Mouse (Mus musculus) hindbrain, embryonic 15.5 days (tissue): ENCODE data around the gene Pacrg. TPM values are rescaled to one million over a fixed set of nuclear protein-coding genes. Genes with fewer than 3 reads are reported as not detected.

Experiments used
- ATAC-seq: fragments of 200-750 bp; cut with Nextera tagmentation; 2 replicates; pipeline ENCODE4 v1.8.0; 2017; ENCODE audit warnings: low read depth, moderate number of reproducible peaks, moderate TSS enrichment; ENCODE audit not compliant: low FRiP score
- H3K27ac ChIP-seq: fragments of 300-500 bp; sonication (generic); replicated peaks from 2 replicates; pipeline ENCODE4 v1.5.1; 2015; ENCODE audit warnings: mild to moderate bottlenecking, inconsistent platforms
- H3K27me3 ChIP-seq: fragments of 300-500 bp; sonication (generic); 2 replicates; pipeline ENCODE4 v1.6.1; 2015; ENCODE audit warnings: control low read depth, inconsistent platforms
- H3K36me3 ChIP-seq: fragments of 300-500 bp; sonication (generic); 2 replicates; pipeline ENCODE4 v1.6.1; 2015; ENCODE audit warnings: control low read depth, inconsistent platforms
- H3K4me1 ChIP-seq: fragments of 300-500 bp; sonication (generic); replicated peaks from 2 replicates; pipeline ENCODE4 v1.6.1; 2015; ENCODE audit warnings: control low read depth, inconsistent platforms
- H3K4me2 ChIP-seq: fragments of 300-500 bp; sonication (generic); 2 replicates; pipeline ENCODE4 v1.6.1; 2015; ENCODE audit warnings: moderate library complexity, mild to moderate bottlenecking, inconsistent platforms
- H3K4me3 ChIP-seq: fragments of 300-500 bp; sonication (generic); 2 replicates; pipeline ENCODE4 v1.5.1; 2015; ENCODE audit warnings: mild to moderate bottlenecking, inconsistent platforms
- H3K9ac ChIP-seq: fragments of 300-500 bp; sonication (generic); 2 replicates; pipeline ENCODE4 v1.6.1; 2015; ENCODE audit warnings: inconsistent platforms
- H3K9me3 ChIP-seq: fragments of 300-500 bp; sonication (generic); 2 replicates; pipeline ENCODE4 v1.6.1; 2016; ENCODE audit warnings: control low read depth, inconsistent platforms
- WGBS: fragments of 180-500 bp; shearing (Covaris S2); methylation state at CpG from one replicate; pipeline ENCODE4 v1.1.7; 2015; 5-methylcytosine and 5-hydroxymethylcytosine counted together
- polyA plus RNA-seq: library from polyadenylated mRNA; unstranded; fragments of >200 nt; fragmentation: Nextera tagmentation; extraction: Ambion mirVana; gene quantifications from 2 replicates; pipeline ENCODE4 v1.2.1, GENCODE M21; 2015

The Pacrg gene
- polyA plus RNA-seq, 1 experiment from 2014 or later, result 17.9 TPM

DNA sequence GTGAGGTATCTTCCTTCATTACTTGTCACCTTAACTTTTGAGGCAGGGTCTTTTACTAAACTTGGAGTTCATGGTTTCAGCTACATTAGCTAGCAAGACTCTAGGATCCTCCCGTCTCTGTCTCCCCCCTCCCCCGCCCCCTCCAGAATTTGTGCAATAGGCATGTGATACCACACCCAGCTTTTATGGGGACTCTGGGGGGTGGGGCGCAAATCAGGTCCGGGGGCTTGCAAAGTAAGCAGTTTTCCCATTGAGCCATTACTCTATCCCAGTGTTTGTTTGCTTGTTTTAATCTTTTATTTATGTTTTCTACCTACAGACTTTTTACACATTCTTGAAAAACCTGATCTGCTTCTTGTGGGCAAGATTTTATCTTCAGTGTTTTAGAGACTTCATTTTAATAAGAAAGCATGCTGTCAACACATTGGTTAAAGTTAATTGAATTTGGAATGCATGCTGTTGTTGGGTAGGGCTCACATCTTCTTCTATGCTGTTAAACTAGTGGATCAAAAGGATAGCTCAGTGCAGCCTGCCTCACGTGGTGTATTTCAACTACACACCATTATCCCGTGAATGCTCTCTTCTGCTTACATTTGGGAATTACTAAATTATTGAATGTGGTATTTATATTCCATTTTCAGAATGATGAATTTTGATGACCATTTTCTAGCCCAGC is 408.1 kb downstream of the Pacrg start:
- no peaks in the 10 kb centered on the region for H3K36me3 ChIP-seq
- no peak overlapping the region for H3K4me3 ChIP-seq
- no peaks in the 10 kb centered on the region for H3K27me3 ChIP-seq
- H3K27ac ChIP-seq, result no peak overlapping the region
- WGBS, result 70% methylated on average over 6 of the region's 6 CpGs
- H3K4me1 ChIP-seq, result no peaks in the 10 kb centered on the region
- no peaks in the 10 kb centered on the region for H3K9me3 ChIP-seq
- H3K9ac ChIP-seq, result no peak overlapping the region
- ATAC-seq, result no peak
- no peak overlapping the region for H3K4me2 ChIP-seq

DNA sequence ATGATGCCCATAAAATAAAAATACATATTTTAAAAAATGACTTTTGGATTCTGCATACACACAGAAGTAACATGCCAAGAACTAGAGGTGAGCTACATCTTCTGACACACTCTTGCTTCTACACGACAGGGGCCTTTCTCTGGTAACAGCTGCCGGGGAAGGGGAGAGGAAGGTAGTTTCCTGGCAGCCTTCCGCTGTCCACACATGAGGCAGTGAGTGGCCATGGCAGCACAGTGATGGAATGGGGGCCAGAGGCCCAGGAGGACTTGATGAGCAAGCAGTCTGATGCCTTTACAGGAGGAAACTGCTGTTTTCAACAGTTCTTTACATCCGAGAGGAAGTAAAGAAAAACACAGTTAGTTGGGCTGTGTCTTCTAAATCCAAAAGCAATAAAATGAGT is 409.3 kb downstream of the Pacrg start:
- 80% methylated on average over 4 of the region's 4 CpGs for WGBS
- Histone ChIP-seq H3K4me1 (no peaks in the 10 kb centered on the region), H3K9ac (no peak overlapping the region), H3K9me3 (no peaks in the 10 kb centered on the region), H3K36me3 (no peaks in the 10 kb centered on the region), H3K27me3 (no peaks in the 10 kb centered on the region), H3K27ac (no peak overlapping the region), H3K4me2 (no peak overlapping the region), H3K4me3 (no peak overlapping the region)
- ATAC-seq, result no peak

DNA sequence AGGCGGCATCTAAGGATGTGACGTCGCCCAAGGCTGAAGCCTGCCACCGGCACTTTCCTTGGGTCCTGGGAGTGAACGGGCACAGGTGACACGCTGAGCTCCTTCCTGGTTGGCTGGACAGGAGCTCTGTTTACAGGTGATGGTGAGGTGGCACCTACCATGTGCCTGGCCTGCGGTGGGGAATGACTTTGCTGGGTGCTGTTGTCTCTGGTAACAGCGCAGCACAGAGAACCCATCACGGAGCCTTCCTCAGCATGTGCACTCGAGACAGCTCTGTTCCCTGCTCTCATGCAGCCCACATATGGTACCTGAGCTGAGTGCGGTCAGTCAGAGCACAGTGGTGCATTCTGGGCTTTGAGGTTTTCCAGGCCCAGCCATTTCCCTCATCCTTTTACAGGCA is 410.7 kb downstream of the Pacrg start:
- H3K9me3 ChIP-seq, result no peaks in the 10 kb centered on the region
- no peaks in the 10 kb centered on the region for H3K36me3 ChIP-seq
- no peak overlapping the region for H3K27ac ChIP-seq
- H3K4me2 ChIP-seq, result no peak overlapping the region
- H3K4me1 ChIP-seq, result no peaks in the 10 kb centered on the region
- 88% methylated on average over 11 of the region's 11 CpGs for WGBS
- ATAC-seq, result no peak
- no peaks in the 10 kb centered on the region for H3K27me3 ChIP-seq
- H3K9ac ChIP-seq, result no peak overlapping the region
- no peak overlapping the region for H3K4me3 ChIP-seq

DNA sequence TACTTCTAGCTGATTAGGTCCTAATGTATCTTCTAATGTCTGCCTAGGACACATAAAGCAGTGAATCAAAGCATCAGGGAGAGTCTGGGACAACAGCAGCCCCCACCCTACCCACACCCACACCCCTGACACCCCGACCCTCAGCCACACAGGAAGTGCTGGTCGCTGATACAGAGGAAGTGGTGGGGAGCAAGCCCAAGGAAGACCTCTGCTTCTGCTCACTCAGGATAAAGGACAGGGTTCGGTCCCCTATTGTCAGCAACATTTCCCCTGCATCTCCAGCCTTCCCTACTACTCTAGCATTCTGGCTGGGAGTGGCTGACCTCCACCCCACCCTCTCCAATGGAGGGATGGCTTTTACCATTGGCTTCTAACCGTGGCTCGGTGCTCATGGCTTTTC is 414.8 kb downstream of the Pacrg start:
- Histone ChIP-seq H3K27me3 (no peaks in the 10 kb centered on the region), H3K9ac (no peak overlapping the region), H3K4me3 (no peak overlapping the region), H3K4me2 (no peak overlapping the region), H3K9me3 (no peaks in the 10 kb centered on the region), H3K27ac (no peak overlapping the region), H3K4me1 (no peaks in the 10 kb centered on the region), H3K36me3 (no peaks in the 10 kb centered on the region)
- 81% methylated on average over 5 of the region's 5 CpGs for WGBS
- no peak for ATAC-seq

DNA sequence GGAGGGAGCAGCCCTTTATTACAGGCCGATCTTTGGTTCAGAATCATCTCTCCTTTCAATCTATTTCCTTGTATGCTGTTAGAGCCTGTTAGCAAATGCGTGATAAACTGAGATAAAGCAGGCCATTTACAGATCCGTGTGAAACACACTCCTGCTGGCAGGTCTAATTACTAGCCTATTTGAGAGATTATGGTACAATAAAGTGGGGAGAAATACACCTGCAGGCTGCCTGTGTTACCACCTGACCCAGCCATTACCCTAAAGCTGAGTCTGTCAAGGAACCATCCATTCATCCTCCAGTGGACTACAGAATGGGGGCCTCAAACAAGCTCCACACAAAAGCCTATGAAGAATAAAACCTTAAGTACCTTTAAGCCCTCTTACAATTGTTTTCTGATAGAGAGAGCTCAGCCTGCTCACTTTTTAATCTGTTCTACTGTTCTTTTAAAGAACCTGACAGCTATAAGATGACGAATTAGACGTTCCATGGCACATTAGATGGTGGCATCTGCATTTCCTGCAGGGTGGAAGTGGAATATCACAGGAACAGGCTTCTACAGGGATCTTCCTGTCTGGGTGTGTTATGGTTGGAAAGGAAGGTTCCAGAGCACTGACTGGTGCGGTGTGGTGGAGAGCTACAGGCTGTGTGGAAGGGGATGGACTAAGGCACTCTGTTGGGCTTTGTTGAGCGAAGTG is 422.4 kb downstream of the Pacrg start:
- Histone ChIP-seq H3K4me2 (no peak overlapping the region), H3K9me3 (no peaks in the 10 kb centered on the region), H3K4me1 (0 out of 2 replicates have a peak, but pooled peaks cover 4% of the 10 kb centered on the region), H3K4me3 (no peak overlapping the region), H3K9ac (no peak overlapping the region), H3K27ac (no peak overlapping the region), H3K36me3 (no peaks in the 10 kb centered on the region), H3K27me3 (no peaks in the 10 kb centered on the region)
- 78% methylated on average over 7 of the region's 7 CpGs for WGBS
- no peak for ATAC-seq

DNA sequence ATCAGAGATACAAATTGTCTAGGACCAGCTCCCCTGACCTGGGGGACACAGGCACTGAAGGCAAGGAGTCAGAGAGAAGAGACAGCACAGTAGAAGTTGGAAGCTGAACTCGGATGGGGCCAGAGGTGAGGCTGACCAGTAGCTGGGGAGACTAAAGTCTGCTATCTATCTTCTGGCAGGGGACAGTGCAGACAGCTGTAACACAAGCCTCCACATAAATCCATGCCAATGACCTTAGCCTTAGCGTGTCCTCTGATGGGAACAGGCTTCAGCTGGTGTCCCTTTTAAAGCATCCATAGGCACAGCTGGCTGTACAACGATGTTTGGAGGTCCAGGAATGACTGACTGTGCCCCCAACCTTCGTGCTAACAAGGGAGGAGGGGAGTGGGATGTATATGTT is 423.1 kb downstream of the Pacrg start:
- H3K9me3 ChIP-seq, result no peaks in the 10 kb centered on the region
- no peak overlapping the region for H3K4me3 ChIP-seq
- no peaks in the 10 kb centered on the region for H3K27me3 ChIP-seq
- H3K27ac ChIP-seq, result no peak overlapping the region
- H3K36me3 ChIP-seq, result no peaks in the 10 kb centered on the region
- H3K9ac ChIP-seq, result no peak overlapping the region
- 78% methylated on average over 4 of the region's 4 CpGs for WGBS
- H3K4me2 ChIP-seq, result no peak overlapping the region
- ATAC-seq, result no peak
- H3K4me1 ChIP-seq, result 0 out of 2 replicates have a peak, but pooled peaks cover 4% of the 10 kb centered on the region

GRCm38 (mm10) chr17:10416101-10416500 is 424.0 kb downstream of the Pacrg start:
- 83% methylated on average over 4 of the region's 4 CpGs for WGBS
- Histone ChIP-seq H3K9ac (no peak overlapping the region), H3K27ac (no peak overlapping the region), H3K4me1 (0 out of 2 replicates have a peak, but pooled peaks cover 4% of the 10 kb centered on the region), H3K4me2 (no peak overlapping the region), H3K4me3 (no peak overlapping the region), H3K36me3 (no peaks in the 10 kb centered on the region), H3K27me3 (no peaks in the 10 kb centered on the region), H3K9me3 (no peaks in the 10 kb centered on the region)
- no peak for ATAC-seq

GRCm38 (mm10) chr17:10414383-10414782 is 425.7 kb downstream of the Pacrg start:
- Histone ChIP-seq H3K9me3 (no peaks in the 10 kb centered on the region), H3K27me3 (no peaks in the 10 kb centered on the region), H3K9ac (no peak overlapping the region), H3K4me1 (0 out of 2 replicates have a peak, but pooled peaks cover 4% of the 10 kb centered on the region), H3K4me2 (no peak overlapping the region), H3K27ac (no peak overlapping the region), H3K36me3 (no peaks in the 10 kb centered on the region), H3K4me3 (no peak overlapping the region)
- 84% methylated on average over 4 of the region's 4 CpGs for WGBS
- no peak for ATAC-seq

DNA sequence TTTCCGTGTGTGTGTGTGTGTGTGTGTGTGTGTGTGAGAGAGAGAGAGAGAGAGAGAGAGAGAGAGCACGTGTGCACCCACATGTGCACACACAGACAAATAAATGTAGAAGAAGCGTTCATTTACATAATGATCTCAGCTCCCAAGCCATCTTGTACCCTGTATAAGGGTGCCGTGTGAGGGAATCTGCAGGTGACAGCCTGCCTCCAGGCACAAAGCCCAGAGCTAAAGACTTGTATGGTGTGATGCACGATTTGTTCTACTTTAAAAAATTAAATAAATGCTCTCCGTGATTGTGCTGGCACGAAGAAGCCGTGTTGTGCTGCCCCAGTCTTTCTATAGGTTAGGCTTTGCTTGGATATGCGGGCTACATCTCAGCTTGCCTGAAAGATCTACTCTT is 426.2 kb downstream of the Pacrg start:
- Histone ChIP-seq H3K9me3 (no peaks in the 10 kb centered on the region), H3K27ac (no peak overlapping the region), H3K4me2 (no peak overlapping the region), H3K4me1 (peaks cover 6% of the 10 kb centered on the region), H3K4me3 (no peak overlapping the region), H3K36me3 (no peaks in the 10 kb centered on the region), H3K9ac (no peak overlapping the region), H3K27me3 (no peaks in the 10 kb centered on the region)
- no peak for ATAC-seq
- WGBS, result 74% methylated on average over 9 of the region's 9 CpGs

DNA sequence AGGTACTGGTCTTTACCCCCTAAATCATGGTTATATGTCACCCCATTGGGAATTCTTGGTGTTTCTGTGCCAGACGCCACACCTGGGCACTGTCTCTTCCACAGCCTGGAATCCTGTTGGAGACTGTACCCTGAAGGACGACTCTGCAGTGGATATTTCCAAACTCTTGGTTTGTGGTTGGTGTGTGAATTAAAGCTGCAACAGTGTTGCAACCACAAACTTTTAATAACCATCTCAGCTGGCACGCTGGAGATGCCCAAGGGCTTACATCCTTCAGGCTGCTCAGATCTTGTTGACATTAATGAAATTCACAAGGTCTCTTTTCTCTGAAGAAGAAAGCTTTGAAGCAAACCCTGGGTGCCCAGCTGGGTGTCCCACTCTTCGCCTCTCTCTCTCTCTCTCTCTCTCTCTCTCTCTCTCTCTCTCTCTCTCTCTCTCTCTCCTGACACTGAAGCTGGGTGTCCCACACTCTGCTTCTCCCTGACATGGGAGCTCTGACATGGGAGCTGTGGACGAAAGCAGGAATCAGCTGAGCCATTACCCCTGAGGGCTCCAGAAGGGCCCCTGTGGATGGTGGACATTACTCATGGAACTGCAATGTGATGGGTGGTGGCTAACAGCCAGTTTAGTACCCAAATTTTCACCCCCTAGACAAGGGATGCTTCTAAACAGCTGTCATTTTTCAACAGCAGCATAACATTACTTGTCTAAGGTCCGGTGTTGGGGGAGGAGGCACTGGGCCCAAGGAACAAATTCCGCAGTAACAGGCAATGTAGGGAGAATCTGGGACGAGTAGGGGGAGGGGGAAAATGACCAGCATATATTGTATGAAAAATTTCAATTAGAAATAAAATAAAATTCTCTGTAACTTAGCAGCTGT is 429.3 kb downstream of the Pacrg start:
- Histone ChIP-seq H3K4me2 (no peak overlapping the region), H3K4me1 (peaks cover 12% of the 10 kb centered on the region), H3K27ac (no peak overlapping the region), H3K9me3 (no peaks in the 10 kb centered on the region), H3K27me3 (no peaks in the 10 kb centered on the region), H3K9ac (no peak overlapping the region), H3K4me3 (no peak overlapping the region), H3K36me3 (no peaks in the 10 kb centered on the region)
- 69% methylated on average over 8 of the region's 8 CpGs for WGBS
- ATAC-seq, result no peak

GRCm38 (mm10) chr17:10408681-10409081 is 431.4 kb downstream of the Pacrg start:
- Histone ChIP-seq H3K27ac (no peak overlapping the region), H3K27me3 (no peaks in the 10 kb centered on the region)
- WGBS, result 37% methylated on average over 4 of the region's 4 CpGs

More at GRCm38 (mm10) chr17:10408681-10409081, 431.4 kb downstream of the Pacrg start:
- ATAC-seq, result no peak
- peaks cover 12% of the 10 kb centered on the region for H3K4me1 ChIP-seq
- H3K4me3 ChIP-seq, result no peak overlapping the region
- H3K36me3 ChIP-seq, result no peaks in the 10 kb centered on the region
- no peak overlapping the region for H3K9ac ChIP-seq
- no peaks in the 10 kb centered on the region for H3K9me3 ChIP-seq
- no peak overlapping the region for H3K4me2 ChIP-seq
